In genomic region chr1:24679071-24679470, GRCm38 (mm10) we compare ENCODE assay signal across 8 mouse cellular contexts. TPM values are rescaled to one million over a fixed set of nuclear protein-coding genes. Genes with fewer than 3 reads are reported as not detected.
DNase-seq lines count a peak whose midpoint lies in the region; ATAC-seq and TF ChIP-seq lines count a peak whose summit lies in the region.

No protein-coding gene starts in this region.

- peaks cover 24% of the 10 kb centered on the region for H3K4me1 ChIP-seq in erythroblast, embryonic 14.5 days (ENCODE audit: control insufficient read depth)
- H3K4me1 ChIP-seq in ES-E14 (ENCODE audit: control insufficient read depth in 2 of 2, insufficient read depth in 2 of 2, low read length in 2 of 2, poor library complexity in 1 of 2): peaks cover 2% of the 10 kb centered on the region in 2 experiments; a peak in 1 of 4 replicates
- H3K4me1 ChIP-seq in hindbrain, embryonic 10.5 days (replicated peaks): peaks cover 10% of the 10 kb centered on the region; the same call in 1 of the 2 replicates
- peaks cover 13% of the 10 kb centered on the region for H3K4me1 ChIP-seq in liver, embryonic 15.5 days (replicated peaks)

- WGBS in hindbrain, embryonic 10.5 days: 2% methylated on average over 13 of the region's 13 CpGs
- WGBS in liver, embryonic 15.5 days (ENCODE audit: insufficient replicate concordance): 4% methylated on average over 13 of the region's 13 CpGs

- peak overlapping the region; percentile 74 for H3K4me2 ChIP-seq in liver, embryonic 15.5 days

- H3K27me3 ChIP-seq in erythroblast, embryonic 14.5 days (ENCODE audit: control insufficient read depth): no peaks in the 10 kb centered on the region
- H3K27me3 ChIP-seq in hindbrain, embryonic 10.5 days (ENCODE audit: insufficient read depth, poor library complexity, severe bottlenecking): no peaks in the 10 kb centered on the region
- no peaks in the 10 kb centered on the region for H3K27me3 ChIP-seq in liver, embryonic 15.5 days

- no peaks in the 10 kb centered on the region for H3K36me3 ChIP-seq in erythroblast, embryonic 14.5 days (ENCODE audit: control insufficient read depth)
- no peaks in the 10 kb centered on the region for H3K36me3 ChIP-seq in ES-E14 (ENCODE audit: control insufficient read depth, insufficient read depth, low read length, poor library complexity, severe bottlenecking)
- H3K36me3 ChIP-seq in hindbrain, embryonic 10.5 days: no peaks in the 10 kb centered on the region
- H3K36me3 ChIP-seq in liver, embryonic 15.5 days (replicated peaks): no peaks in the 10 kb centered on the region

- no peaks in the 10 kb centered on the region; the same call in 1 of the 2 replicates for H3K9me3 ChIP-seq in erythroblast, embryonic 14.5 days (ENCODE audit: control insufficient read depth, low read length)
- no peaks in the 10 kb centered on the region for H3K9me3 ChIP-seq in ES-E14 (ENCODE audit: control insufficient read depth, insufficient read depth, low read depth, low read length)
- no peaks in the 10 kb centered on the region for H3K9me3 ChIP-seq in hindbrain, embryonic 10.5 days
- no peaks in the 10 kb centered on the region for H3K9me3 ChIP-seq in liver, embryonic 15.5 days (replicated peaks)

- no peak for DNase-seq in ES-E14 (ENCODE audit: low read depth, low spot score)
- no peak for DNase-seq in hindbrain, embryonic 10.5 days (ENCODE audit: low spot score)
- no peak for DNase-seq in embryo, embryonic 11 days
- no peak for DNase-seq in right cerebral cortex, postnatal 14 days

- H3K4me3 ChIP-seq in erythroblast, embryonic 14.5 days (replicated peaks): peak overlapping the region; percentile 72
- H3K4me3 ChIP-seq in ES-E14 (ENCODE audit: insufficient read depth in 1 of 2, low read depth in 1 of 2, low read length in 2 of 2, poor library complexity in 1 of 2, severe bottlenecking in 1 of 2): peak overlapping the region; percentile 77 to 84
- peak overlapping the region; percentile 79 for H3K4me3 ChIP-seq in hindbrain, embryonic 10.5 days
- peak overlapping the region; percentile 76 for H3K4me3 ChIP-seq in liver, embryonic 15.5 days (replicated peaks)

- H3K27ac ChIP-seq in ES-E14 (ENCODE audit: insufficient read depth, low read depth, low read length, poor library complexity, severe bottlenecking): peak overlapping the region; percentile 19; the same call in 1 of the 2 replicates
- peak overlapping the region; percentile 95 for H3K27ac ChIP-seq in hindbrain, embryonic 10.5 days
- H3K27ac ChIP-seq in liver, embryonic 15.5 days (replicated peaks): peak overlapping the region; percentile 49

- ATAC-seq in erythroblast, adult 5-6 weeks (replicated peaks; ENCODE audit: low FRiP score, poor library complexity, severe bottlenecking): no peak
- ATAC-seq in liver, embryonic 15.5 days (ENCODE audit: insufficient read depth): peak; percentile 12; the same call in 1 of the 2 replicates
- ATAC-seq in neutrophil, adult 5-6 weeks (ENCODE audit: extremely low read depth, insufficient number of reproducible peaks, low FRiP score, poor library complexity, severe bottlenecking): peak; percentile 11; the same call in 1 of the 2 replicates

- peak overlapping the region; percentile 86 for H3K9ac ChIP-seq in ES-E14 (ENCODE audit: insufficient read depth, low read depth, low read length, poor library complexity, severe bottlenecking)
- peak overlapping the region; percentile 72 for H3K9ac ChIP-seq in liver, embryonic 15.5 days

- in situ Hi-C loops in ES-E14 (cut with MboI; ENCODE audit: low sequenced_read_pairs in 2 of 2, unreplicated experiment in 2 of 2): no loop called here

TF ChIP-seq in ES-E14, 5 proteins besides CTCF, POLR2A, EP300 and RAD21:
- no peak for TF ChIP-seq CHD2 (IDR thresholded peaks at IDR 0.05; ENCODE audit: low read depth, low read length)
- TF ChIP-seq ZC3H11A (IDR thresholded peaks at IDR 0.05; ENCODE audit: borderline replicate concordance, low read depth, low read length): no peak
- no peak for TF ChIP-seq ZNF384 (IDR thresholded peaks at IDR 0.05; ENCODE audit: low read depth, low read length)
- no peak for TF ChIP-seq HCFC1 (IDR thresholded peaks at IDR 0.05; ENCODE audit: borderline replicate concordance, insufficient read depth, low read length)
- no peak for TF ChIP-seq MAFK (IDR thresholded peaks at IDR 0.05; ENCODE audit: insufficient read depth, low read depth, low read length)

RNA-seq across cellular contexts. Expression of gene Lmbrd1, which starts 0.6 kb away (rescaled TPM):
- 0.02 and 0.15 TPM in 2 replicates for polyA plus RNA-seq in erythroblast, embryonic 14.5 days (2012)
- total RNA-seq in erythroblast, adult 5-6 weeks (2015; ENCODE audit: low replicate concordance): 2.1 and 8.2 TPM in 2 replicates
- total RNA-seq in erythroblast, adult 5-6 weeks (2017; ENCODE audit: low replicate concordance): 5.8 and 5.9 TPM in 2 replicates
- total RNA-seq in ES-E14 (2012; rRNA removed): 21.8 and 29.0 TPM in 2 replicates
- 24.0 and 26.9 TPM in 2 replicates for polyA plus RNA-seq in hindbrain, embryonic 10.5 days (2016; fragmentation: Nextera tagmentation; extraction: Ambion mirVana)
- polyA plus RNA-seq in liver, embryonic 15.5 days (2015; fragmentation: Nextera tagmentation; extraction: Ambion mirVana): 11.8 and 12.0 TPM in 2 replicates
- 80.7 and 92.9 TPM in 2 replicates for total RNA-seq in neutrophil, adult 5-6 weeks (2017)

Comparison
In these comparisons a context has a peak if more than half of its experiments do, and no peak if none do; other contexts are left out.
1. H3K27ac ChIP-seq: peak in every context shown above with its lines; median percentile 95 in hindbrain, embryonic 10.5 days; 49 in liver, embryonic 15.5 days; 19 in ES-E14.